Mouse (Mus musculus): ENCODE measurements around the gene Trib2. TPM values are rescaled to one million over a fixed set of nuclear protein-coding genes. Genes with fewer than 3 reads are reported as not detected.

The Trib2 gene
- total RNA-seq, 2 experiments from 2014 or later, result 26.6 to 32.9 TPM

DNA sequence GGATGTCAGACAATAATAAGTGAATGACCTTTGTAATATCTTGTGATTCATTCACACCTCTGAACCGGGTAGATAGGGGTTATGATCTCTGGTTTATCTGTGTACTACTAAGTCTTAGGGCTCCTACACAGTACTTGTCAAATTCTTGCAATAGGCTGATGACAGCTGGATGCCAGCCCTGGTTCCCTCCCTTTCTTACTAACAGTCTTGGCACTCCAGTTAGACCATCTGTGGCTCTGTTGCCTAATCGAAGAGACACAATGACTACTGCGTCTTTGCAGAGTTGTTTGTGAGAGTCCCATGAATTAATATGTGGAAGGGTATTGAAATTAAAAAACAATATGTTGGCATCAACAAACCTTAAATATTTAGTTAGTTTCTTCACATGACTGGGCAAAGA is 48.2 kb downstream of the Trib2 start:
- DNase-seq (ENCODE audit: low spot score in 2 of 2), result peak; percentile 60 to 79

DNA sequence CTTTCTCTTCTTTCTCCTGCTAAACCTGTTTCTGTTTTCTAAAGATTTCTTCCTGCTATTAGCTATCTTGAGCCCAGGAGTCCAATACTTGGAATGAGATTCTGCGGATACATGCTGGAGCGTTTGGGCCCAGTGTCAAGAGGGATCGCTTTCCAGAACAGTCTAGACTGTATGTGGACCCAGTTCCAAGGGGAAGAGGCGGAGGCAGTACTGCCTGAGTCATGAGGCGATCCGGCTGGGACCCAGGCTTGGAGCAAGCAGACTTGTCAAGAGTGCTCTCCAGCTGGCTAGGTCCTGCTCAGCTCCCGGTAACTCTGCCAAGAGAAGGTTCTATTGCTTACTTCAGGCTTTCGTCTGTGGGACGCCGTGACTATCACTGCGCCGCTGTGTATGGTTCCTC is 50.7 kb downstream of the Trib2 start:
- peak in 1 of 2 experiments; percentile 48 for DNase-seq (ENCODE audit: low spot score in 2 of 2)

DNA sequence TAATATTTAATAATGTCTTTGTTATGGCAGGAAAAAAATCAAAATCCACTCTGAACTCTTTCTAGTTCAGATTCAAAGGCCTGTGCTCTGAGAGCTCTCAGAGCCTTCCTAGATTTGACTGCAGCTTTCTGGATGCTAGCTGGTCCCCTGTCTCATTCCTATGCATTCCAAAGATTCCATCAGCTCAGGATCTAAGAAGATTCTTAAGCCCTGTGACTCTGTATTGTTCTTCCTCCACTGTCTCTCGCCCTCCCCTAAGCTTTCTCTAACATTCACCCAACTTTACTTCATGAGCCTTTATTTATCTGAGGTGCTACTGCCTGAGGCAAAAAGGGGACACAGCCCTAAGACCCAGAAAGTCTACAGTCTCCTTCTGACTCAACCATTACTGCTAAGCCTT is 51.5 kb downstream of the Trib2 start:
- no peak for DNase-seq (ENCODE audit: low spot score in 2 of 2)

DNA sequence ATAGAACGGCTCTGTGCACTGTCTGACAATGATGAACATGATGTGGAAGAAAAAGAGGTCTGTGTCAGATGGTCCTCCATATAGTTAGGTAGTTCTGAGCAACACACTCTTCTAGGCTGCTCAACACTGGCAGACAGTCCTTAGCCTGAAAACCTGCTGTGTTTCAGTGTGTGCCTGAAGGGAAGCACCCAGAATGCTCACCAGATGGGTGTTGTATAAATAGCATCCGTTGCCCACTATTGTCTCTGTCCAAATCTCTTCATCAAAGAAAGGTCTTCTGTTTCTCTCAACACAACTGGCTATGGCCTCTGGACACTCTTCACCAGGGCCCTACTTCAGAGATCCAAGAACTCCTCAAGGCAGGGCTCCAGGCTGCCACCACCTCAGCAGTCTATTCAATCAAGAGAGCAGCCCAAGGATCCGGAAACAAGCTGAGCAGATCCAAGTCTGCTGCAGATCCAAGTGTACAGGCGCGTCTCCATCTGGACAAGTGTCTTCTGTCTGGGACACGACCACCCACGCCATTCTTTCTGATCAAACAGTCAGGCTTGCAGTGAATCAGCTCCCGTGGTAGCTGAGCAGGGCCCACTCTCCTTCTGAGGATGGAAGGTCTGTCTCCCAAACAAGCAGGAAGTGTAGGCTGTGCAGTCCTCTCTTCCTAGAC is 55.1 kb downstream of the Trib2 start:
- DNase-seq (ENCODE audit: low spot score in 2 of 2), result peak; percentile 77 to 90

DNA sequence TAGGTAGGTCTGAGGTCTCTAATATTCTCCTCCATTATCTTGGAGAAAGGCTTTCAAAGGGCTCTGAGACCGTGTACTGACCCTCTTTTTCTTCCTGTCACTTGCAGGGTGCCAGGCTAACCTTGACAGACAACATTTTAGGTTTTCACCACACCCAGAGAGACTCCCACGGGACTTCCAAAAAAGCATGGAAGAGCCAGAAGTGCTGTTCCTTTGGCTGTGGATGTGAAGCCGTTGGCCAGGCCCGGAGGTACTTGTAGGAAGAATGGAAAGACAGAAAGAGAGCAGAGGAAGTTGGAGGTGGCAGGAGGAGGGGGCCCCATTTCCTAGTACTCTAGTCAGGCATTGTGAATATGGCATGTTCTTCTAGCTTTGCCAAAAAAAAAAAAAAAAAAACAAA is 56.0 kb downstream of the Trib2 start:
- no peak for DNase-seq (ENCODE audit: low spot score in 2 of 2)

DNA sequence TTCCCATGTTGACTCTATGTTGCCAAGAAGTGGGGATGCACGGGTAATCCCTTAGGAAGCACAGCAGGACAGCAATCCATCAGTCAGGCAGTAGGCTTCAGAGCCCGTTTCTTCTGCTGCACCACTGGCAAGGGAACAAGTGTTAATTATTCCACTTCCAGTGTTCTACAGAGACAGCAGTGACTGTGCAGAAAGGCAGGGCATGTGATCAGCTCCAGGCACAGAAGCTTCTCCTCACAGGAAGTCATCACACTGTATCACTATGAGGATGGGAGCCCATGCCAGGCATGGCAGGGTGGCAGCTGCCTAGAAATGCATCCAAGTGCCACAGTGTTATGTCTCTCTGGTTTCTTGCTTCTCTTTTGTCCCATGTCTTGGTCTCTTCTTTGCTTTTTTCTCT is 57.9 kb downstream of the Trib2 start:
- peak; percentile 37 to 80 for DNase-seq (ENCODE audit: low spot score in 2 of 2)

DNA sequence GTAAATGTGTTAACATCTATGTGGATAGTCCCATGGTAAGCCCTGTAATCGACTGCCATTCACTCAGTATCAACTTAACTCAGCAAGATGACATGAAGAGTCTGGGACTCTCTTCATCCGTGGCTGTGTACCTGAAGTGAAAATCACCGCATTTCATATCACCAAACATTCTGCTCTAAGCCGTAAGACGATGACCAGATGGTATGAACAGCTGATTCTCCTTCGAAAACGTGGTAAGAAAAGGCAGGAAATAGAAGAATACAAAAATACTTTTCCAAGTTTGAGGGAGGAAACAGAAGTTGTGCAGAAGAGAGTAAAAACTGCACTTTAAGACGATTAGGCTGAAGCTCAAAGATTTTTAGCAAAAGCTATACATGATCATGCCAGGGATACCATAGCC is 59.4 kb downstream of the Trib2 start:
- DNase-seq (ENCODE audit: low spot score in 2 of 2), result peak in 1 of 2 experiments; percentile 21

DNA sequence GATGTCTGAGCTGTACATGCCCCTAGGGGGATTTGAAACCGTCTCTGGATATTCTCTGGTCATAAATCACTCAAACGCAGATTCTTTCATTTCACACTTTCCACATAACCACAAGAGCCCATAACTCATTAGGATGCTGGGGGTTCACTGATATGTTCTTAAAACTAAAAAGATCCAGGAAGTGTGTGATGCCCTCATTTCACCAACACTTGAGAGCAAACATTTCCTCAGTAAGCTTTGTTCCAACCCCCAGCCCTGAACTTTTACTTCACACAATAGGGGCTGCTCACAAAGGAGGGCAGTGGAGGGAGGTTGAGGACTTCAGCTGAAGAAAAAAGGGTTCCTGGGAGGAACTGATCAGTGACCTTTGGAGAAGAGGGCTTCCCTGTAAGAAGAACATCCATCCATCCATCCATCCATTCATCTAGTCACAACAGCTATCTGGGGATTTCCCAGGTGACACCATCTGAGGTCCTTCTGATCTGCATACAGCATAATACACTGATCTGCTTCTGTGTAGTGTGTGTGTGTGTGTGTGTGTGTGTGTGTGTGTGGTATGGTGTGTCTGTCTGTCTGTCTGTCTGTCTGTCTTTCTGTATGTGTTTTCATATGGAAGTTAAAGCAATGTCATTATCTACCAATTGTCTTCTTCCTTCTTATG is 61.6 kb downstream of the Trib2 start:
- DNase-seq (ENCODE audit: low spot score in 2 of 2), result no peak

DNA sequence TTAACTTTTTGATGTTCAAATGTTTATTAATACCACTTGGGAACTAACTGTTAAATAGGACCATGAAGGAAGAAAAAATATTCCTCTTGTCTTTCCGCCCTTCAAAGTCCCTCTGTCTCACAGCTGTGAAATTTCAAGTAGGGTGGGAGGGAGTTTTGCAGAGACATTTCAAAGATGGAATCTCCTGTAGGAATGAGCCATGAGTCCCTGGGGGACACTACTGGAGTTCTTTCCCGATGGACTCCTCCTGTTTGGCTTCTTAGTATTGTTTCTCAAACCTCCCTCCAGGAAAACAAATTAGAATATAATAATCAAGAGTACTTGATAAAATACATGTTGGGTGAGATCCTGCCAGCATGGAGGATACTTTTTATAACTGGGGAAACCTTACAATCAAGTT is 62.1 kb downstream of the Trib2 start:
- no peak for DNase-seq (ENCODE audit: low spot score in 2 of 2)

DNA sequence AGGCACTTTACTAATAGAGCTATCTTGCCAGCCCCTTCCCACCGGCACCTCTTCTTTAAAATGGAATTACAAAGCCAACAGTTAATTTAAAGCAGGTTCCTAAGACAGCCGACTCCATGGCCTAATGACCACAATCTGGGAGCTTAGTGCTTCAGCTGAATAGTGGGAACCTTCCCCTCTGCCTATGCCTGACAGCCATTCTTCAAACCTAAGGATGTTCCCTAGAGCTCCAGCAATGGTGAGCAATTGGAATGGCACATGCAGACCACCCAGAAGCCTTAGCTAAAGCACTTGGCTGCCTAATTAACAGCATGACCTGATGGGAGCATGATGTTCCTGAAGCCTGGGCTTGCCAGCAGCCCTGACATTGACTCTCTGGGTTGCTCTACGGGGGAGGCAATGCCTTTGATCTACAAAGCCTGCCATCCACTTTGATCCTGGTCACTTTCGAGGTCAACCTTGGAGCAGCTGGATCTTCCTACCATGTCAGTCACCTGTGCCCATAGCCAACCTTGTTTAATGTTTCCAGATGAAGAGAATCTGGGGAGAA is 67.0 kb downstream of the Trib2 start:
- no peak for DNase-seq (ENCODE audit: low spot score in 2 of 2)

DNA sequence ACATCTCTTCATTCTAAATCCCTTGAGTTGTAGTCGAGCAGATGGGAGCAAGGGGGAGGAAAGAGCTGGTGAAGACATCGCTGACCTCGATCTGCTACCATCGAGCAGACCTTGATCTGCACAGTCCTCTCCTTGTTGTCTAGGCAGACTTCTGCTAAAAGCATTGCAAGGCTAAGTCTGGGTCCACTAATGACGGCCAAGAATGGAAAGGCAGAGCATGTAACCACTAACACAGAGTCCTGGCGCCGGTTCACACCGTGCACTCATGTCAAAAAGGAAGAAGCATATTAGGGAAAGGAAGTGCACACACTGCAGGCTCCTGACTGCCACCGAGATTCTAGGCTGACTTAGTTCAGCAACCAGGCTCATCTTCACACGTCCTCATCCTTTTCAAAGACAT is 71.0 kb downstream of the Trib2 start:
- DNase-seq (ENCODE audit: low spot score in 2 of 2), result no peak

Small RNA genes lying within 50 kb of the gene (microRNA-seq; reads per million reads assigned to microRNA genes)
- 0 reads per million in 2 experiments for gene Mir6387
